Mouse (Mus musculus) left cerebral cortex, adult 2 months (tissue): ENCODE data around the gene Gck. TPM values are rescaled to one million over a fixed set of nuclear protein-coding genes. Genes with fewer than 3 reads are reported as not detected.
A peak's percentile ranks its signal among the peaks of the same experiment; 100 is the strongest.

Experiments used
- DNase-seq, 2 experiments: peaks; one replicate each; pipeline ENCODE4 v3.0.0; 2021 to 2022; ENCODE audit warnings: low spot score in 2 of 2, mixed read lengths in 1 of 2; ENCODE audit errors: extremely low spot score in 1 of 2
- H3K27ac ChIP-seq: fragments of 200-600 bp; 2 replicates; pipeline ENCODE4 v1.8.1; 2022
- H3K4me3 ChIP-seq: fragments of 200-600 bp; 2 replicates; pipeline ENCODE4 v1.8.1; 2022
- CTCF ChIP-seq: fragments of 200-600 bp; IDR thresholded peaks from 2 replicates; pipeline ENCODE4 v1.8.1; 2022; ENCODE audit warnings: antibody characterized with exemption, mild to moderate bottlenecking, moderate library complexity
- intact Hi-C: fragments of 180-260 bp; cut with DNase I; formaldehyde crosslinking; loops from one replicate; pipeline ENCODE4 v1.15.1; 2025
- total RNA-seq, 2 experiments: library from RNA; stranded (reverse); gene quantifications; 2 replicates each; pipeline ENCODE4 v1.2.3; 2021

The Gck gene
- total RNA-seq, 2 experiments from 2014 or later = 1.7 to 2.4 TPM

GRCm38 (mm10) chr11:5862394-5863105 is 87.3 kb downstream of the Gck start:
- no peak for TF ChIP-seq CTCF
- no peak overlapping the region; the same call in 1 of the 2 replicates for H3K4me3 ChIP-seq
- DNase-seq = no peak
- H3K27ac ChIP-seq = no peak overlapping the region
- intact Hi-C loops = no loop called here

GRCm38 (mm10) chr11:5861678-5862393 is 88.0 kb downstream of the Gck start, which contains the start of gene Aebp1:
Aebp1 (plus strand) TSS chr11:5861947.
- intact Hi-C loops = no loop called here
- TF ChIP-seq CTCF = no peak
- no peak for DNase-seq
- Histone ChIP-seq H3K27ac (no peak within 1 kb of the TSS), H3K4me3 (peak within 1 kb of the TSS; percentile 32)

GRCm38 (mm10) chr11:5860639-5861038 is 89.2 kb downstream of the Gck start:
- no peak for TF ChIP-seq CTCF
- no peak for DNase-seq
- intact Hi-C loops = no loop called here
- no peak overlapping the region for H3K27ac ChIP-seq
- H3K4me3 ChIP-seq = no peak overlapping the region

GRCm38 (mm10) chr11:5859883-5860550 is 89.9 kb downstream of the Gck start:
- no peak overlapping the region for H3K4me3 ChIP-seq
- intact Hi-C loops = no loop called here
- DNase-seq = no peak
- no peak for TF ChIP-seq CTCF
- H3K27ac ChIP-seq = no peak overlapping the region

- no peak for DNase-seq
- H3K27ac ChIP-seq = no peak overlapping the region
- TF ChIP-seq CTCF = peak; percentile 20
- H3K4me3 ChIP-seq = no peak overlapping the region
- intact Hi-C loops = no loop called here
Measured at GRCm38 (mm10) chr11:5858723-5859122, 91.2 kb downstream of the Gck start.

- peak overlapping the region; percentile 60 for H3K27ac ChIP-seq
- no peak for TF ChIP-seq CTCF
Measured at GRCm38 (mm10) chr11:5856479-5857130, 93.3 kb downstream of the Gck start.

GRCm38 (mm10) chr11:5855902-5856301 is 94.0 kb downstream of the Gck start:
- DNase-seq = peak in 1 of 2 experiments; percentile 46
- H3K4me3 ChIP-seq = no peak overlapping the region
- peak overlapping the region; percentile 60 for H3K27ac ChIP-seq
- intact Hi-C loops = no loop called here
- TF ChIP-seq CTCF = no peak

More at GRCm38 (mm10) chr11:5856479-5857130, 93.3 kb downstream of the Gck start:
- intact Hi-C loops = no loop called here
- DNase-seq = no peak
- no peak overlapping the region for H3K4me3 ChIP-seq

GRCm38 (mm10) chr11:5855481-5855880 is 94.4 kb downstream of the Gck start:
- intact Hi-C loops = no loop called here
- Histone ChIP-seq H3K4me3 (no peak overlapping the region), H3K27ac (peak overlapping the region; percentile 55)
- no peak for TF ChIP-seq CTCF
- no peak for DNase-seq

GRCm38 (mm10) chr11:5852314-5852713 is 97.6 kb downstream of the Gck start:
- intact Hi-C loops = no loop called here

GRCm38 (mm10) chr11:5851021-5851736 is 98.7 kb downstream of the Gck start:
- H3K4me3 ChIP-seq = no peak overlapping the region
- TF ChIP-seq CTCF = no peak
- H3K27ac ChIP-seq = no peak overlapping the region
- intact Hi-C loops = no loop called here
- DNase-seq = no peak

More at GRCm38 (mm10) chr11:5852314-5852713, 97.6 kb downstream of the Gck start:
- no peak overlapping the region for H3K4me3 ChIP-seq
- H3K27ac ChIP-seq = no peak overlapping the region
- no peak for TF ChIP-seq CTCF
- DNase-seq = no peak

Other genes starting within 250 kb of the Gck start
- gene Mrps24, start 234.4 kb downstream of the Gck start, total RNA-seq = 10 to 100 TPM; 54.9 to 67.2 TPM
- 10 to 100 TPM; 67.7 to 71.0 TPM for gene Urgcp, start 187.7 kb downstream of the Gck start, total RNA-seq
- 10 to 100 TPM; 68.0 to 68.4 TPM for gene Dbnl, start 161.6 kb downstream of the Gck start, total RNA-seq
- 1 to 10 TPM; 5.4 to 9.5 TPM for gene Pgam2, start 146.3 kb downstream of the Gck start, total RNA-seq
- gene Polm, start 112.1 kb downstream of the Gck start, total RNA-seq = 10 to 100 TPM in 1 of 2 experiments, 1 to 10 TPM in 1; 8.6 to 10.5 TPM
- gene Aebp1, start 88.1 kb downstream of the Gck start, total RNA-seq = 10 to 100 TPM; 16.5 to 22.8 TPM
- gene Pold2, start 71.8 kb downstream of the Gck start, total RNA-seq = 10 to 100 TPM; 18.7 to 20.7 TPM
- not detected for gene Myl7, start 51.3 kb downstream of the Gck start, total RNA-seq
- 10 to 100 TPM; 75.8 to 79.8 TPM for gene Ykt6, start 5.6 kb upstream of the Gck start, total RNA-seq
- gene Camk2b, start 116.3 kb upstream of the Gck start, total RNA-seq = 100 to 1,000 TPM; 607 to 644 TPM
- gene A730071L15Rik, start 249.9 kb upstream of the Gck start, total RNA-seq = under 1 TPM in 1 of 2 experiments, not detected in 1; 0.56 TPM